Mouse (Mus musculus) lung, adult 2 months (tissue): ENCODE data around the gene Sncg.

Source experiments
- CTCF ChIP-seq: fragments of 200-500 bp; IDR thresholded peaks from 2 replicates; pipeline ENCODE4 v1.5.1; 2011; ENCODE audit warnings: mild to moderate bottlenecking, low read length, control low read depth; ENCODE audit not compliant: insufficient read depth
- POLR2A ChIP-seq: fragments of 200-500 bp; IDR thresholded peaks from 2 replicates; pipeline ENCODE4 v1.6.1; 2011; ENCODE audit warnings: low read depth, mild to moderate bottlenecking, control low read depth, low read length, borderline replicate concordance; ENCODE audit errors: extremely low read depth

- TF ChIP-seq CTCF (no peak), POLR2A (no peak)
Measured at GRCm38 (mm10) chr14:34355301-34355700, 19.3 kb downstream of the Sncg start, which contains the start of gene Fam25c.
